Mouse (Mus musculus): Measurements from ENCODE around the gene Exoc4.

GRCm38 (mm10) chr6:33685321-33685720 is 436.4 kb downstream of the Exoc4 start:
- no peak for TF ChIP-seq POLR2A (IDR thresholded peaks at IDR 0.05; ENCODE audit: low read depth, low read length)
- no peak for TF ChIP-seq CTCF (IDR thresholded peaks at IDR 0.05; ENCODE audit: extremely low read depth, insufficient read length, insufficient replicate concordance, low read depth, low read length)

Data from small intestine, adult 2 months (tissue).